Mouse (Mus musculus): ENCODE measurements around the gene Dll4. TPM values are rescaled to one million over a fixed set of nuclear protein-coding genes. Genes with fewer than 3 reads are reported as not detected.

Gene Dll4
- total RNA-seq, 1 experiment: 0.27 TPM

- TF ChIP-seq MAFK (IDR thresholded peaks at IDR 0.05; ENCODE audit: insufficient read depth, low read depth, low read length): peak; percentile 86
- no peak for TF ChIP-seq ZNF384 (IDR thresholded peaks at IDR 0.05; ENCODE audit: low read depth, low read length)
- TF ChIP-seq HCFC1 (IDR thresholded peaks at IDR 0.05; ENCODE audit: borderline replicate concordance, insufficient read depth, low read length): peak; percentile 12; the same call in 1 of the 2 replicates
- TF ChIP-seq ZC3H11A (IDR thresholded peaks at IDR 0.05; ENCODE audit: borderline replicate concordance, low read depth, low read length): no peak
- TF ChIP-seq CHD2 (IDR thresholded peaks at IDR 0.05; ENCODE audit: low read depth, low read length): no peak
- peaks cover 0 to 5% of the 10 kb centered on the region in 2 experiments; a peak in 2 of 4 replicates for H3K4me1 ChIP-seq (ENCODE audit: control insufficient read depth in 2 of 2, insufficient read depth in 2 of 2, low read length in 2 of 2, poor library complexity in 1 of 2)
- peak; percentile 55 for DNase-seq (ENCODE audit: low read depth, low spot score)
- no peaks in the 10 kb centered on the region for H3K9me3 ChIP-seq (ENCODE audit: control insufficient read depth, insufficient read depth, low read depth, low read length)
- H3K4me3 ChIP-seq (ENCODE audit: insufficient read depth in 1 of 2, low read depth in 1 of 2, low read length in 2 of 2, poor library complexity in 1 of 2, severe bottlenecking in 1 of 2): peak overlapping the region; percentile 39 to 64; a peak in 3 of 4 replicates
- H3K9ac ChIP-seq (ENCODE audit: insufficient read depth, low read depth, low read length, poor library complexity, severe bottlenecking): peak overlapping the region; percentile 66
- no peaks in the 10 kb centered on the region for H3K36me3 ChIP-seq (ENCODE audit: control insufficient read depth, insufficient read depth, low read length, poor library complexity, severe bottlenecking)
- no peak overlapping the region for H3K27ac ChIP-seq (ENCODE audit: insufficient read depth, low read depth, low read length, poor library complexity, severe bottlenecking)
- in situ Hi-C loops (cut with MboI; ENCODE audit: low sequenced_read_pairs in 2 of 2, unreplicated experiment in 2 of 2): no loop called here
These were observed 2.8 kb upstream of the Dll4 start for GRCm38 (mm10) chr2:119322587-119323300.

- Histone ChIP-seq H3K4me1 (ENCODE audit: control insufficient read depth in 2 of 2, insufficient read depth in 2 of 2, low read length in 2 of 2, poor library complexity in 1 of 2) (peaks cover 0 to 5% of the 10 kb centered on the region in 2 experiments; a peak in 2 of 4 replicates), H3K27ac (ENCODE audit: insufficient read depth, low read depth, low read length, poor library complexity, severe bottlenecking) (no peak overlapping the region), H3K36me3 (ENCODE audit: control insufficient read depth, insufficient read depth, low read length, poor library complexity, severe bottlenecking) (no peaks in the 10 kb centered on the region), H3K9me3 (ENCODE audit: control insufficient read depth, insufficient read depth, low read depth, low read length) (no peaks in the 10 kb centered on the region), H3K9ac (ENCODE audit: insufficient read depth, low read depth, low read length, poor library complexity, severe bottlenecking) (no peak overlapping the region), H3K4me3 (ENCODE audit: insufficient read depth in 1 of 2, low read depth in 1 of 2, low read length in 2 of 2, poor library complexity in 1 of 2, severe bottlenecking in 1 of 2) (peak overlapping the region; percentile 1 to 69; a peak in 3 of 4 replicates)
- TF ChIP-seq ZNF384 (IDR thresholded peaks at IDR 0.05; ENCODE audit: low read depth, low read length) (no peak), HCFC1 (IDR thresholded peaks at IDR 0.05; ENCODE audit: borderline replicate concordance, insufficient read depth, low read length) (no peak), ZC3H11A (IDR thresholded peaks at IDR 0.05; ENCODE audit: borderline replicate concordance, low read depth, low read length) (no peak), MAFK (IDR thresholded peaks at IDR 0.05; ENCODE audit: insufficient read depth, low read depth, low read length) (no peak), CHD2 (IDR thresholded peaks at IDR 0.05; ENCODE audit: low read depth, low read length) (no peak)
- no peak for DNase-seq (ENCODE audit: low read depth, low spot score)
- in situ Hi-C loops (cut with MboI; ENCODE audit: low sequenced_read_pairs in 2 of 2, unreplicated experiment in 2 of 2): no loop called here
These were observed 1.6 kb upstream of the Dll4 start for GRCm38 (mm10) chr2:119323866-119324575.

- no peaks in the 10 kb centered on the region for H3K36me3 ChIP-seq (ENCODE audit: control insufficient read depth, insufficient read depth, low read length, poor library complexity, severe bottlenecking)
- H3K4me3 ChIP-seq (ENCODE audit: insufficient read depth in 1 of 2, low read depth in 1 of 2, low read length in 2 of 2, poor library complexity in 1 of 2, severe bottlenecking in 1 of 2): peak overlapping the region; percentile 62 to 69; a peak in 3 of 4 replicates
- H3K27ac ChIP-seq (ENCODE audit: insufficient read depth, low read depth, low read length, poor library complexity, severe bottlenecking): no peak overlapping the region
- in situ Hi-C loops (cut with MboI; ENCODE audit: low sequenced_read_pairs in 2 of 2, unreplicated experiment in 2 of 2): loop anchor here in 1 of 2 experiments (25.0 kb wide), 1 partner anchor 188 kb away; no protein-coding TSS in a partner anchor
- no peaks in the 10 kb centered on the region for H3K9me3 ChIP-seq (ENCODE audit: control insufficient read depth, insufficient read depth, low read depth, low read length)
- no peak for TF ChIP-seq ZNF384 (IDR thresholded peaks at IDR 0.05; ENCODE audit: low read depth, low read length)
- TF ChIP-seq MAFK (IDR thresholded peaks at IDR 0.05; ENCODE audit: insufficient read depth, low read depth, low read length): 0 out of 2 replicates have a peak, but pooled peaks have one; percentile 9
- no peak for DNase-seq (ENCODE audit: low read depth, low spot score)
- no peak overlapping the region for H3K9ac ChIP-seq (ENCODE audit: insufficient read depth, low read depth, low read length, poor library complexity, severe bottlenecking)
- peaks cover 0 to 5% of the 10 kb centered on the region in 2 experiments; a peak in 2 of 4 replicates for H3K4me1 ChIP-seq (ENCODE audit: control insufficient read depth in 2 of 2, insufficient read depth in 2 of 2, low read length in 2 of 2, poor library complexity in 1 of 2)
These were observed 837 bp upstream of the Dll4 start for GRCm38 (mm10) chr2:119324576-119325318.
